Mouse (Mus musculus) E14TG2a.4 (cell line): ENCODE measurements around the gene Ythdf2.

Experiments used
- H3K27me3 ChIP-seq: 2 replicates; pipeline ENCODE4 v1.6.1; 2014; ENCODE audit warnings: low read length, control low read depth; ENCODE audit not compliant: insufficient read depth
- H3K36me3 ChIP-seq: 2 replicates; pipeline ENCODE4 v1.6.1; 2014; ENCODE audit warnings: low read length, control low read depth; ENCODE audit not compliant: insufficient read depth
- H3K4me1 ChIP-seq: replicated peaks from 2 replicates; pipeline ENCODE4 v1.6.1; 2014; ENCODE audit warnings: low read depth, low read length, control low read depth
- H3K4me3 ChIP-seq: replicated peaks from 2 replicates; pipeline ENCODE4 v1.5.1; 2014; ENCODE audit warnings: mild to moderate bottlenecking, low read length
- H3K9me3 ChIP-seq: 2 replicates; pipeline ENCODE4 v1.6.1; 2014; ENCODE audit warnings: low read length, control low read depth
- CTCF ChIP-seq: conservative IDR thresholded peaks from 2 replicates; pipeline ENCODE4 v1.5.1; 2014; ENCODE audit warnings: low read length
- NANOG ChIP-seq: IDR thresholded peaks from 2 replicates; pipeline ENCODE4 v1.6.1; 2014; ENCODE audit warnings: borderline replicate concordance, low read length, mixed read lengths
- POU5F1 ChIP-seq: IDR thresholded peaks from 2 replicates; pipeline ENCODE4 v1.6.1; 2014; ENCODE audit warnings: low read length, borderline replicate concordance

Gene Ythdf2

DNA sequence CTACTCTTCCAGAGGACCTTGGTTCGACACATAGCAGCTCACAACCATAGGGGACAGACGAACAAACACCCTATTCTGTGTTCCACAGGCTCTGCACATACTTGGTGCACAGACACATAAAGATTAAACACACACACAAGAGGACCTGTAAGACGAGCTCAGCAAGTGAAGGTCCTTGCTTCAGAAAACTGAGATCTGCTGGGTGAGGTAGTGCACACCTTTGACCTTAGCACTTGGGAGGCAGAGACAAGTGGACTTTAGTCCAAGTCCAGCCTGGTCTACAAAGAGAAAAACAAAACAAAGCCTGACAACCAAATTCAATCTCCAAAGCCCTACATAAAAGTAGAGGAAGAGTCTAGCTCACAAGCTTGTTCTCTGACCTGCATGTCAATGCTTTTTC is 17.1 kb downstream of the Ythdf2 start:
- Histone ChIP-seq H3K27me3 (no peaks in the 10 kb centered on the region), H3K9me3 (no peaks in the 10 kb centered on the region), H3K4me1 (peaks cover 86% of the 10 kb centered on the region), H3K4me3 (no peak overlapping the region), H3K36me3 (peaks cover 89% of the 10 kb centered on the region)
- TF ChIP-seq POU5F1 (no peak), CTCF (no peak), NANOG (no peak)

DNA sequence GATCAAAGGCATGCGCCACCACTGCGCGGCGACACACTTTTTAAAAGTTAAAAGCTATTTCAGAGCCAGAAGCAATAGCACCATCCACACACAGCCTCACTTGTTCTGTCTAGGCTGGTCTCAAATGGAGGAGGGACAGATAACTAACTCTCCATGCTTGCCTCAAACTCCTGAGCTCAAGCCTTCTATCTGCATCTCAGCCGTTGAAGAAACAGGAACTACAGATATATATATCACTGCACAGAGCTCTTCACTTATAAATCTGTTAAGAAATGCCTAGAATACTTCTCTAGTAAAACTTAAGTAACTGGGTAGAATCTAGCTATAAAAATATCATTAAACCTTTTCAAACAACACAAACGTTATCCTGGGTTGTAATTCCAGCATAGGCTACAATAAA is 17.7 kb downstream of the Ythdf2 start:
- Histone ChIP-seq H3K4me1 (peaks cover 86% of the 10 kb centered on the region), H3K27me3 (no peaks in the 10 kb centered on the region), H3K9me3 (no peaks in the 10 kb centered on the region), H3K36me3 (peaks cover 86% of the 10 kb centered on the region), H3K4me3 (no peak overlapping the region)
- TF ChIP-seq CTCF = no peak
- no peak for TF ChIP-seq POU5F1
- TF ChIP-seq NANOG = no peak

GRCm38 (mm10) chr4:132187826-132188401 is 24.2 kb downstream of the Ythdf2 start:
- Histone ChIP-seq H3K4me3 (no peak overlapping the region), H3K36me3 (peaks cover 85% of the 10 kb centered on the region), H3K27me3 (no peaks in the 10 kb centered on the region), H3K9me3 (no peaks in the 10 kb centered on the region), H3K4me1 (peaks cover 82% of the 10 kb centered on the region)
- TF ChIP-seq POU5F1 (no peak), NANOG (no peak), CTCF (no peak)

DNA sequence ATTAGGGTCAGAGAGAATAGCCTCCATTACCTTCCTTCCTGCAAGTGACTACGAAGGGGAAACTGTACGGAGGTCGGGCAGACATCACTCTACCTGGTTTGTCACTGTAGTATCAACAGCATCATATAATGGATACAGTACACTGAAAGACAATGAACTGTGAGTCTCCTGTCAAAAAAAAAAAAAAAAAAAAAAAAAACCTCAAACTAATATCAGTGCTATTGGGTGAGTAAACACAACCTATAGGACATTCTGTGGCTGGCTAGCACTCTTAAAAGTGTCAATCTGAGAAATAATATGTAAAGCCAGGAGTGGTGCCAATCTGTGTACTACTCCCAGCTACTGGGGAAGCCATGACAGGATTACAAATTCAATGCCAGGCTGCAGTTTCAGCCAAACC is 28.9 kb downstream of the Ythdf2 start:
- no peaks in the 10 kb centered on the region for H3K27me3 ChIP-seq
- peaks cover 72% of the 10 kb centered on the region for H3K36me3 ChIP-seq
- H3K4me1 ChIP-seq = peaks cover 79% of the 10 kb centered on the region
- H3K9me3 ChIP-seq = no peaks in the 10 kb centered on the region
- TF ChIP-seq NANOG (no peak), POU5F1 (no peak), CTCF (no peak)
- no peak overlapping the region for H3K4me3 ChIP-seq

GRCm38 (mm10) chr4:132181721-132182658 is 30.1 kb downstream of the Ythdf2 start:
- H3K9me3 ChIP-seq = no peaks in the 10 kb centered on the region
- no peaks in the 10 kb centered on the region for H3K27me3 ChIP-seq
- peaks cover 60% of the 10 kb centered on the region for H3K36me3 ChIP-seq
- H3K4me3 ChIP-seq = peak overlapping the region; percentile 46
- peaks cover 70% of the 10 kb centered on the region for H3K4me1 ChIP-seq
- TF ChIP-seq CTCF = peak; percentile 31; the same call in 1 of the 2 replicates
- TF ChIP-seq NANOG = no peak
- no peak for TF ChIP-seq POU5F1

DNA sequence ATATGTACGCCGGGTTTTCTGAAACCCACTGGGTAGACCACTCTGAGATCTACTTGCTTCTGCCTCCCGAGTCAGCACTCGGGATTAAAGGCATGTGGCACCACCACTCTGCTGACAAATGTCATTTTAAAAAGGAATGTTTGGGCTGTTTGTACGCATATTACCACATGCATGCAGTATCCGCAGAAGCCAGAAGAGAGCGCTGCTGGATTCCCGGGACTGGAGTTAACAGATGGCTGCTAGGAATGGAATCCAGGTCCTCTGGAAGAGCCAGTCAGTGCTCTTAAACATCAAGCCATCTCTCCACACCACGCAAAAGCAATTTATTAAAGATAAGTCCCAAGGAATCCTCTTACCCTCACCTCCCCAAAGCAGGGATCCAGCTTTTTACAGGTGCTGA is 31.4 kb downstream of the Ythdf2 start:
- TF ChIP-seq NANOG (no peak), CTCF (peak; percentile 86)
- Histone ChIP-seq H3K27me3 (peaks cover 5% of the 10 kb centered on the region; the same call in 1 of the 2 replicates), H3K4me1 (peaks cover 65% of the 10 kb centered on the region), H3K9me3 (no peaks in the 10 kb centered on the region), H3K36me3 (peaks cover 48% of the 10 kb centered on the region), H3K4me3 (no peak overlapping the region)

GRCm38 (mm10) chr4:132178630-132179059 is 33.5 kb downstream of the Ythdf2 start:
- no peak for TF ChIP-seq NANOG
- TF ChIP-seq CTCF = peak; percentile 94
- H3K4me3 ChIP-seq = no peak overlapping the region
- peaks cover 5% of the 10 kb centered on the region; the same call in 1 of the 2 replicates for H3K27me3 ChIP-seq
- no peaks in the 10 kb centered on the region for H3K9me3 ChIP-seq
- peaks cover 51% of the 10 kb centered on the region for H3K4me1 ChIP-seq
- H3K36me3 ChIP-seq = peaks cover 28% of the 10 kb centered on the region

GRCm38 (mm10) chr4:132176474-132176873 is 35.6 kb downstream of the Ythdf2 start:
- TF ChIP-seq NANOG (no peak), CTCF (no peak), POU5F1 (no peak)

More at GRCm38 (mm10) chr4:132176474-132176873, 35.6 kb downstream of the Ythdf2 start:
- Histone ChIP-seq H3K27me3 (peaks cover 5% of the 10 kb centered on the region; the same call in 1 of the 2 replicates), H3K9me3 (no peaks in the 10 kb centered on the region), H3K4me1 (peaks cover 47% of the 10 kb centered on the region), H3K4me3 (no peak overlapping the region), H3K36me3 (peaks cover 19% of the 10 kb centered on the region)
